Mouse (Mus musculus) kidney, embryonic 14.5 days (tissue): Measurements from ENCODE around the gene Ccser2. TPM values are rescaled to one million over a fixed set of nuclear protein-coding genes. Genes with fewer than 3 reads are reported as not detected.
"Not testable (repeated sequence)": the region's sequence is repeated elsewhere in the genome, so short reads cannot be mapped to it uniquely, and the experiment has no call there.

Source experiments
- ATAC-seq: fragments of 200-750 bp; cut with Nextera tagmentation; 2 replicates; pipeline ENCODE4 v1.8.0; 2017; ENCODE audit warnings: moderate number of reproducible peaks, mild to moderate bottlenecking, moderate TSS enrichment, moderate library complexity; ENCODE audit not compliant: low FRiP score, low TSS enrichment
- H3K27ac ChIP-seq: fragments of 300-500 bp; sonication (generic); 2 replicates; pipeline ENCODE4 v1.5.1; 2014; ENCODE audit warnings: low read depth, mild to moderate bottlenecking, low read length, moderate library complexity, mixed read lengths
- H3K27me3 ChIP-seq: fragments of 300-500 bp; sonication (generic); 2 replicates; pipeline ENCODE4 v1.6.1; 2014; ENCODE audit warnings: mild to moderate bottlenecking, low read length; ENCODE audit not compliant: control insufficient read depth, insufficient read depth
- H3K36me3 ChIP-seq: fragments of 300-500 bp; sonication (generic); 2 replicates; pipeline ENCODE4 v1.6.1; 2014; ENCODE audit warnings: low read length, mixed read lengths; ENCODE audit not compliant: control insufficient read depth, insufficient read depth
- H3K4me1 ChIP-seq: fragments of 300-500 bp; sonication (generic); 2 replicates; pipeline ENCODE4 v1.6.1; 2014; ENCODE audit warnings: low read length, mixed read lengths; ENCODE audit not compliant: control insufficient read depth, insufficient read depth
- H3K4me2 ChIP-seq: fragments of 300-500 bp; sonication (generic); replicated peaks from 2 replicates; pipeline ENCODE4 v1.6.1; 2014; ENCODE audit warnings: low read depth, mild to moderate bottlenecking, low read length
- H3K4me3 ChIP-seq: fragments of 300-500 bp; sonication (generic); 2 replicates; pipeline ENCODE4 v1.5.1; 2014; ENCODE audit warnings: mild to moderate bottlenecking, low read length
- H3K9ac ChIP-seq: fragments of 300-500 bp; sonication (generic); 2 replicates; pipeline ENCODE4 v1.6.1; 2014; ENCODE audit warnings: low read depth, mild to moderate bottlenecking, low read length, moderate library complexity
- H3K9me3 ChIP-seq: fragments of 300-500 bp; sonication (generic); 2 replicates; pipeline ENCODE4 v1.6.1; 2016; ENCODE audit warnings: low read length; ENCODE audit not compliant: control insufficient read depth
- WGBS: fragments of 180-500 bp; shearing (Covaris S2); extraction: QIAGEN DNeasy Blood & Tissue Kit; methylation state at CpG from one replicate; pipeline ENCODE4 v1.1.7; 2014; 5-methylcytosine and 5-hydroxymethylcytosine counted together
- polyA plus RNA-seq: library from polyadenylated mRNA; unstranded; fragments of >200 nt; fragmentation: Nextera tagmentation; extraction: Ambion mirVana; gene quantifications from 2 replicates; pipeline ENCODE4 v1.2.1, GENCODE M21; 2014

Ccser2 gene
- polyA plus RNA-seq: 25.1 and 35.3 TPM in 2 replicates

- H3K27me3 ChIP-seq: no peaks in the 10 kb centered on the region
- peak within 1 kb of the TSS; percentile 94 for H3K9ac ChIP-seq
- peak within 1 kb of the TSS; percentile 94 for H3K4me3 ChIP-seq
- peak within 1 kb of the TSS; percentile 90 for H3K27ac ChIP-seq
- peak; percentile 100 for ATAC-seq
- WGBS: 2% methylated on average over 39 of the region's 39 CpGs
- peak within 1 kb of the TSS; percentile 36 for H3K4me2 ChIP-seq
- H3K36me3 ChIP-seq: no peaks in the 10 kb centered on the region
- no peaks in the 10 kb centered on the region for H3K9me3 ChIP-seq
- H3K4me1 ChIP-seq: peaks cover 4% of the 10 kb centered on the region; the same call in 1 of the 2 replicates
These were observed at the start of gene Ccser2 for GRCm38 (mm10) chr14:36968628-36969147. Gene Ccser2, minus strand, starts transcription at chr14:36968777.

- Histone ChIP-seq H3K4me3 (no peak overlapping the region), H3K9ac (no peak overlapping the region), H3K4me2 (no peak overlapping the region), H3K36me3 (no peaks in the 10 kb centered on the region), H3K27me3 (no peaks in the 10 kb centered on the region), H3K9me3 (no peaks in the 10 kb centered on the region), H3K27ac (no peak overlapping the region), H3K4me1 (no peaks in the 10 kb centered on the region)
- 43% methylated on average over 5 of the region's 5 CpGs for WGBS
- ATAC-seq: peak; percentile 62
These were observed 47.3 kb upstream of the Ccser2 start for GRCm38 (mm10) chr14:37015894-37016293.

- H3K4me2 ChIP-seq: no peak overlapping the region
- ATAC-seq: no peak
- H3K27ac ChIP-seq: no peak overlapping the region
- no peaks in the 10 kb centered on the region for H3K9me3 ChIP-seq
- H3K4me3 ChIP-seq: no peak overlapping the region
- WGBS: 58% methylated on average over 3 of the region's 3 CpGs
- no peaks in the 10 kb centered on the region for H3K4me1 ChIP-seq
- no peaks in the 10 kb centered on the region for H3K36me3 ChIP-seq
- H3K9ac ChIP-seq: no peak overlapping the region
- H3K27me3 ChIP-seq: no peaks in the 10 kb centered on the region
These were observed 45.1 kb upstream of the Ccser2 start for GRCm38 (mm10) chr14:37013644-37014043.

GRCm38 (mm10) chr14:37009686-37010085 is 41.1 kb upstream of the Ccser2 start:
- no peak overlapping the region for H3K4me3 ChIP-seq
- no peaks in the 10 kb centered on the region for H3K27me3 ChIP-seq
- no peaks in the 10 kb centered on the region for H3K4me1 ChIP-seq
- no peak overlapping the region for H3K27ac ChIP-seq
- H3K9ac ChIP-seq: no peak overlapping the region
- no peaks in the 10 kb centered on the region for H3K9me3 ChIP-seq
- no peak for ATAC-seq
- H3K36me3 ChIP-seq: no peaks in the 10 kb centered on the region
- H3K4me2 ChIP-seq: no peak overlapping the region
- 80% methylated on average over 2 of the region's 2 CpGs for WGBS

GRCm38 (mm10) chr14:37006489-37006888 is 37.9 kb upstream of the Ccser2 start:
- H3K4me3 ChIP-seq: no peak overlapping the region
- ATAC-seq: no peak
- H3K4me2 ChIP-seq: no peak overlapping the region
- no peak overlapping the region for H3K27ac ChIP-seq
- H3K27me3 ChIP-seq: no peaks in the 10 kb centered on the region
- WGBS: 75% methylated on average over 8 of the region's 8 CpGs
- no peaks in the 10 kb centered on the region for H3K9me3 ChIP-seq
- H3K4me1 ChIP-seq: no peaks in the 10 kb centered on the region
- H3K9ac ChIP-seq: no peak overlapping the region
- no peaks in the 10 kb centered on the region for H3K36me3 ChIP-seq

- H3K27me3 ChIP-seq: no peaks in the 10 kb centered on the region
- no peak overlapping the region for H3K4me3 ChIP-seq
- H3K4me2 ChIP-seq: no peak overlapping the region
- ATAC-seq: no peak
- WGBS: 36% methylated on average over 3 of the region's 3 CpGs
- no peaks in the 10 kb centered on the region for H3K4me1 ChIP-seq
- H3K9me3 ChIP-seq: no peaks in the 10 kb centered on the region
- H3K36me3 ChIP-seq: no peaks in the 10 kb centered on the region
- H3K9ac ChIP-seq: no peak overlapping the region
- H3K27ac ChIP-seq: no peak overlapping the region
These were observed 37.3 kb upstream of the Ccser2 start for GRCm38 (mm10) chr14:37005865-37006264.

GRCm38 (mm10) chr14:37003431-37004095 is 35.0 kb upstream of the Ccser2 start:
- no peak for ATAC-seq
- Histone ChIP-seq H3K36me3 (no peaks in the 10 kb centered on the region), H3K4me2 (no peak overlapping the region), H3K27ac (no peak overlapping the region), H3K4me3 (no peak overlapping the region), H3K27me3 (no peaks in the 10 kb centered on the region), H3K4me1 (no peaks in the 10 kb centered on the region), H3K9ac (no peak overlapping the region), H3K9me3 (no peaks in the 10 kb centered on the region)
- 81% methylated on average over 8 of the region's 8 CpGs for WGBS

GRCm38 (mm10) chr14:37002852-37003251 is 34.3 kb upstream of the Ccser2 start:
- H3K4me2 ChIP-seq: no peak overlapping the region
- no peak overlapping the region for H3K27ac ChIP-seq
- H3K4me1 ChIP-seq: no peaks in the 10 kb centered on the region
- no peaks in the 10 kb centered on the region for H3K27me3 ChIP-seq
- H3K36me3 ChIP-seq: no peaks in the 10 kb centered on the region
- no peak overlapping the region for H3K4me3 ChIP-seq
- no peak for ATAC-seq
- H3K9me3 ChIP-seq: no peaks in the 10 kb centered on the region
- 79% methylated on average over 2 of the region's 2 CpGs for WGBS
- no peak overlapping the region for H3K9ac ChIP-seq

GRCm38 (mm10) chr14:37000780-37001179 is 32.2 kb upstream of the Ccser2 start:
- not testable (repeated sequence) for H3K27me3 ChIP-seq, H3K4me3 ChIP-seq, ATAC-seq, H3K9me3 ChIP-seq, H3K27ac ChIP-seq, H3K36me3 ChIP-seq, H3K9ac ChIP-seq, H3K4me2 ChIP-seq, H3K4me1 ChIP-seq
- WGBS: 69% methylated on average over 6 of the region's 6 CpGs
